Mouse (Mus musculus) mature B cell (primary cell): Measurements from ENCODE around the gene Cdr2l.

Experiments used
- in situ Hi-C: fragments of 300-500 bp; cut with MboI; formaldehyde crosslinking; loops from 2 replicates; pipeline ENCODE4 v1.14.3; 2019

The Cdr2l gene

GRCm38 (mm10) chr11:115406858-115407401 lies 25.2 kb downstream of the Cdr2l start:
- in situ Hi-C loops: no loop called here

DNA sequence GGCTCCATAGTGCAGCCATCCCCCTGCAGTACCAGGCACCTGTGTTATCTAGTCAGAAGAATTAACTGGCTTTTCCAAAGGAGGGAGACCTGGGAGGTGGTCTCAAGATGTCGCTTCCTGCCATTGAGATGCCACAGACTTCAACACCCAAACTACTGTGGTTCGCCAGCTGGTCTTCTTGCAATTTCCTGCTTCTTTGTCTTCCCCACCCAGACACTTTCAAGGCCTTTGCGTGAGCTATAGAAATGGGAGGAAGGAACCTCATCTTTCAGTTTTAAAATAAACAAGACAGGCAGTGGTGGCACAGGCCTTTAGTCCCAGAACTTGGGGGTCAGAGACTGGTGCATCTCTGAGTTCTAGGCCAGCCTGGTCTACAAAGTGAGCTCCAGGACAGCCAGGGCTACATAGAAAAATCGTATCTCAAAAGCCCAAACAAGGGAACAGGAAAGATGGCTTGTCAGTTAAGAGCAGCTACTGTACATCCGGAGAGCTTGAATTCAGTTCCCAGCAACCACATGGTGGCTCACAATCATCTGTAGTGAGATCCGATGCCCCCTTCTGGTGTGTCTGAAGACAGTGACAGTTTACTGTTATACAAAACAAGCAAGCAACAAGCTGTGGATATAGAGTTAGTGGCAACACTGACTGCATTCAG lies 26.7 kb downstream of the Cdr2l start:
- in situ Hi-C loops: no loop called here

GRCm38 (mm10) chr11:115409556-115409955 lies 27.8 kb downstream of the Cdr2l start:
- in situ Hi-C loops: no loop called here

GRCm38 (mm10) chr11:115419531-115420237 lies 38.0 kb downstream of the Cdr2l start, which contains the start of the genes Atp5h and Kctd2:
Gene Atp5h, minus strand, starts transcription at chr11:115419962.
Gene Kctd2, plus strand, starts transcription at chr11:115420128.
- in situ Hi-C loops: no loop called here

DNA sequence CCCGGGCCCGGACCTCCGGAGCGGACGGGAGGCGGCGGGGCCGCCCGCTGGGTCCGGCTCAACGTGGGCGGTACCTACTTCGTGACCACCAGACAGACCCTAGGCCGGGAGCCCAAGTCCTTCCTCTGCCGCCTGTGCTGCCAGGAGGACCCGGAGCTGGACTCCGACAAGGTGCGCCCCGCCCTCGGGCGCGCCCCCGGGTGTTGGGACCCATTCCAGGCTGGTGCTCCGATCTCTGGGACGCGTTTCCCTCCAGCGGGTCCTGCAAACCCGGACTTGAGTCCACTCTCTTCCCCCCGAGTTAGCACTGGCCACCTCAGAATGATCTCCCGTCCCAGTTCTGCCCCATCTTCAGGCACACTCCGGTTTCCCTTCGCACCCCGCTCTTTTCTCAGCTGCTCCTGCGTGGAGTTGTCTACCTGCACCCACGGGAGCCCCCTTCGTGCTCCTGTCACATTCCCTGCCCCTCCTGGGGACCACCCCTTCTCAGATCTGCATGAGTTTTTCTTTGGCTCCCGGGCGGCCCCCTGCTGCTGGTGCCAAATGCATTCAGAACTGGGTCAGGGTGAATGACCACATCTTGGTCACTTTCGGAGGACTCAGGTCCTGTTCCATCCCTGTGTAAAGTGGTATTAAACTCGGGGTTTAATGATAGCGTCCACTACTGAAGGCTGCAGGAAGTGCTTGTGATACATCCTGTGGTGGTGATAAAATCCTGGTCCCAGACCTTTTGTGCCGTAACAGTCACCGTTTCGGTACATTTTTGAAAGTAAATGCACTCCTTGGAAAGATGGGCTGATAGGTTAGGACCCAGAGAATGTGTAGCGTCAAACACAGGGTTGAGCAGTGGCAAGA lies 38.8 kb downstream of the Cdr2l start:
- in situ Hi-C loops: no loop called here

- in situ Hi-C loops: no loop called here
Measured at GRCm38 (mm10) chr11:115421328-115421727, 39.6 kb downstream of the Cdr2l start.

DNA sequence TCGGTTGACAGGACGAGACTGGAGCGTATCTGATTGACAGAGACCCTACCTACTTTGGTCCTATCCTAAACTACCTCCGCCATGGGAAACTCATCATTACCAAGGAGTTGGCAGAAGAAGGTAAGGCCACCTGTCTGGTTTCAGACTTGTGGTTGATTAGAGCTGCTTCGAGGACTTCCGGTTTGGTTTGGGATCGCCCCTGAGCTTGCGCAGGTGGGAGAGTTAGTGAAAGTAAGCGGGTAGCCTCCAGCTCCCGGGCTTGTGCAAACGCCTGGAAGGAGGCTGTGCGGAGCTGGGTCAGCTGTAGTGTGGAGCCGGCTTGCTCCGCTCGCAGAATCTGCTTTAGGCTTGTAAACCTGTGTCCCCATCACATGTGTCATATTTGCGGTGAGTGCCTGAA lies 40.3 kb downstream of the Cdr2l start:
- in situ Hi-C loops: no loop called here

DNA sequence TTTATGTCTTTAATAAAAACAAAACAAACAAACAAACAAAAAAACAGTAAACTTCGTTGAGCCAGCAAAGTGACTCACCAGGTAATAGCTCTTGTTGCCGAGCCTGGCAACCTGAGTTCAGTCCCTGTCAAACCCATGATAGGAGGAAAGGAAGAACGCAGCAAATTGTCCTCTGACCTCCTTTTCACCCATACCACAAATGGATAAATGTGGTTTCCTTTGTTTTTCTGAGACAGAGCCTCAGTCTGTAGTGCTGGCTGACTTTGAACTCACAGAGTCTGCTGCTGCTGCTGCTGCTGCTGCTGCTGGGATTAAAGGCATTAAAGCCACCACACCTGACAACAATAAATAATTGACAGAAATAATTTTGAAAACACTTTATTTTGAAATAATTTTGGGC lies 41.4 kb downstream of the Cdr2l start:
- in situ Hi-C loops: no loop called here

- in situ Hi-C loops: no loop called here
Measured at GRCm38 (mm10) chr11:115424666-115425065, 43.0 kb downstream of the Cdr2l start.

GRCm38 (mm10) chr11:115425671-115426070 lies 44.0 kb downstream of the Cdr2l start:
- in situ Hi-C loops: no loop called here

- in situ Hi-C loops: no loop called here
Measured at GRCm38 (mm10) chr11:115427482-115428331, 46.0 kb downstream of the Cdr2l start.

DNA sequence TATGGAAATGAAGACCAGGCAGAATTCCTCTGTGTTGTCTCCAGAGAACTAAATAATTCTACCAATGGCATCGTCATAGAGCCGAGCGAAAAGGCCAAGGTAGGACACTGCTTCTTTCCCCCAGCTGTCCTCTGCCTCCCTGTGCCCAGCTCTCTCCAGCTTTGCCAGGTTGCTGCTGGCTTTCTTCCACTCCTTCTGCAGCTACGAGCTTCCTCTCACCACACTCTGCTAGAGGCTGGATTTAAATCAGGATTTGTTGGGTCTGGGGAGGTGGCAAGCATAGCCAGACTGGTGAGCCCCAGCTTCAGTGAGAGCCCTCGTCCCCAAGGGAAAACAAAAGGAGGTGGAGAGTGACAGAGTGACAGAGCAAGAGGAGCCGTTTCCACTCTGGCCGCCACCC lies 47.6 kb downstream of the Cdr2l start:
- in situ Hi-C loops: no loop called here

- in situ Hi-C loops: no loop called here
Measured at GRCm38 (mm10) chr11:115430561-115430960, 48.8 kb downstream of the Cdr2l start.

- in situ Hi-C loops: no loop called here
Measured at GRCm38 (mm10) chr11:115432814-115433213, 51.1 kb downstream of the Cdr2l start.

GRCm38 (mm10) chr11:115433342-115433741 lies 51.6 kb downstream of the Cdr2l start:
- in situ Hi-C loops: no loop called here

DNA sequence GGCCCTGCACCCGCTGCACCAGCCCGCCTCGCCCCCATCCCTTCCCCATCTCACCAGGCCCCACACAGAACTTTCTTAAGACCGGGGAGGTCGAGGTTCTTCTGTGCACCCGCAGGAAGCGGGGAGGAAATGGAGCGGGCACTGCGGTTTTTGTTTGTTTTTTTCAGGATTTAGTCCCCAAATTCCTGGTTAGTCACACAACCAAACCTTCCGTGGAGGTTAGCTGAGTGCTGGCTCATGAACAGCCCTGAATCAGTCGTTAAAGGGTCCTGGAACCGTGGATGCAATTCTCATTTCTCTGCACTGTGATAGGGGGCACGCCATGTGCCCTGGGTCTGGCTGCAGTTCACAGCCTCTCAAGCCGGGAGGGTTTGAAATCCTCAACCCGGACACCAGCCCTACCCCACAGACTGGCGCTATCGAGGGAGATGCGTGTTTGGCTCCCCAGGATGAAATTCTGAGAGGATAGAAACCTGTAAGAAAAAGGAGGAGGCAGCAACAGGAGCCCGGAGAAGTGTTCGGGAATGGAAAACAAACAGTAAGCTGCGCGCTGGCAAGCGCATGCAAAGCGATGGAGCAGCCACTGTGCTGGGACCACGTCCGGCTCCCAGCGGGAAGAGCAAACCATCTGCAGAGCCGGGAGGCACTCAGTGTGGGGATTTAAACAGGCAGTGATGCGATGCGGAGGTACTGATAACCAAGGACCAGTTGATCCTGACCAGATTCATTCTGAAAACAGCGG lies 54.1 kb downstream of the Cdr2l start:
- in situ Hi-C loops: no loop called here

DNA sequence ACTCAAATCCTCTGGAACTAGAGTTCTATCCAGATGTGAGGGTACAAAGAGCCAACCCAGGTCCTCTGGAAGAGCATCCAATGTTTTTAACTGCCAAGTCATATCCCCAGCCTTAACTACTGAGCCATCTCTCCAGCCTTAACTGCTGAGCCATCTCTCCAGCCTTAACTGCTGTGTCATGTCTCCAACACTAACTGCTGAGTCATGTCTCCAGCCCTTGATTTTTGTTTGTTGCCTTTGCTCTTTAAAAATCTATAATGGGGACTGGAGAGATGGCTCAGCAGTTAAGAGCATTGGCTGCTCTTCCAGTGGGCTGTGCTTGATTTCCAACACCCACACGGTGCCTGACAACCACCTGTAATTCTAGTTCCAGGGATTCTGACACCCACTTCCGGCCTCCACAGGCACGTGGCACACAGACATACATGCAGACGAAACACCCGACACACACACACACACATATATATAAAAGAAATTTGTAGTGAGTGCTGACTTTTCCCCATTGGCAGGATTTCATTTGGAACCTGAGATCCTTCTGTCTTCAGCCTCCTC lies 55.9 kb downstream of the Cdr2l start:
- in situ Hi-C loops: no loop called here

DNA sequence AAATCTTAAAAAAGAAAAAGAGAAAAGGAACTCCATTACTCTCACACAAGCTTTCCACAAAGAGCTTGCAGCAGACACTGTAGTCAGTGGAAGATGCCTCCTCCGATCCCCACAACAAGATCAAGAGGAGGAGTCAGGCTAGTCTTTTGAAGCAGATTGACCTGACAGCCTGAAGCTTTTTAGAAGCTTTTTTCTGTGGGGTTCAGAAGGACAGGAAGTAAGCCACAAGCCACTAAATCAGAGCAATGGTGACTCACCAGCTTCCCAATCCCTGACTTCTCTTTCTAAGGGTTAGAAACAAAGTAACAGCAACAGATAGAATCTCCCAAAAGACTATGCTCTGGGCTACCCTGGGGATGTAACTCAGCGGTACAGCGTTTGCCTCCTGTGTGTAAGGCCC lies 57.6 kb downstream of the Cdr2l start:
- in situ Hi-C loops: no loop called here

- in situ Hi-C loops: no loop called here
Measured at GRCm38 (mm10) chr11:115439906-115440595, 58.3 kb downstream of the Cdr2l start, which contains the start of gene Trim80. Gene Trim80, plus strand, starts transcription at chr11:115440545.

- in situ Hi-C loops: no loop called here
Measured at GRCm38 (mm10) chr11:115441417-115441816, 59.7 kb downstream of the Cdr2l start.
